Mouse (Mus musculus) E14TG2a.4 (cell line): ENCODE results near the gene Reps2.

ENCODE experiments used
- CTCF ChIP-seq: conservative IDR thresholded peaks from 2 replicates; pipeline ENCODE4 v1.5.1; 2014; ENCODE audit warnings: low read length
- NANOG ChIP-seq: IDR thresholded peaks from 2 replicates; pipeline ENCODE4 v1.6.1; 2014; ENCODE audit warnings: borderline replicate concordance, low read length, mixed read lengths
- POU5F1 ChIP-seq: IDR thresholded peaks from 2 replicates; pipeline ENCODE4 v1.6.1; 2014; ENCODE audit warnings: low read length, borderline replicate concordance

DNA sequence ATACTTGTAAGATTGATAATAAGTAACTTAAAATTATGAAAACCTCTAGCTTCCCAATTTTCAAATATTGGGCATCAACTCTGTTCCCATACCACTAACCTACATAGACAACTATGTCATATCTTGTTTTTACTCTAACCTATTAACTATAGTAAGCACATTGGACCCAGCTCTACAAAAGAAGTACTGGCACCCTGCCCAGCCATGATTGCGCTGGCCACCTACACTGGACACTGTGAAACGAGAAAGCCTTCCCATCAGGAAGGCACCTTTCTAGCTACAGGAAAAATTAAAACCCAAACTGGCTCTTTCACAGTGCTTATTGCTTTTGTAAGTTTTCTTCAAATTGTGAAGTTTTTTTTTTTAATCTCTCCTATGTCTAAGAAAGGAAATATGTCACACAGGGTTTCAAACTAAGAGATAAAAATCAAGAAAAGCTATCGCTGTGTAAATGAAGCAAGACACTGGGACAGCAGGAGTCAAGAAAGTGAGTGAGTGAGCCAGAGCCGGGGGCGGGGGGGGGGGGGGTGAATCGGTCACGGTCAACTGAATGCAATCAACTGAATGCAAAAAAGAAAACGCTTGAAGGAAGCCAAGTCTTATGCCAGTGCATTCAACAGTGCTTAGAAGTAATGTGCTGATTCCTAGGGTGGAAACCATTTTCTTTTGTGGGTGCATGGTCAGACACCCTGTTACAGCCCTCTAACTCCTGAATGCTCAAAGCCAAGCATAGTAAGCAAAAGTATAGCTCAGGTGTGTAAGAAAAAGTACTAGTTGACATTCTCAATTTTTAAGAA, 52.2 kb downstream of the Reps2 start:
- TF ChIP-seq CTCF (no peak), NANOG (no peak), POU5F1 (no peak)
